Mouse (Mus musculus) adrenal gland, postnatal 36 days (tissue): ENCODE results near the gene Egln3. TPM values are rescaled to one million over a fixed set of nuclear protein-coding genes. Genes with fewer than 3 reads are reported as not detected.
A peak's percentile ranks its signal among the peaks of the same experiment; 100 is the strongest.

Source experiments
- DNase-seq, 2 experiments: peaks; one replicate each; pipeline ENCODE4 v3.0.0; 2021; ENCODE audit warnings: mixed read lengths in 1 of 2
- long read RNA-seq, 2 experiments: library from polyadenylated mRNA; stranded (forward); transcript quantifications; one replicate each; pipeline ENCODE4 v2.0.0; 2021; ENCODE audit warnings: borderline sequencing depth in 2 of 2
- total RNA-seq, 2 experiments: library from RNA; stranded (reverse); gene quantifications; 2 replicates each; pipeline ENCODE4 v1.2.3; 2021

Gene Egln3
- total RNA-seq: 1 to 10 TPM; 3.4 to 5.5 TPM
- long read RNA-seq, experiment 1, transcript Egln3-201 (5 exons, 2,662 nt): major isoform, 7 of 7 reads
- long read RNA-seq, experiment 1, partial matches to known transcripts: 0 of 7 reads
- long read RNA-seq, experiment 1, other reads (novel, unspliced or antisense): 0 of 7 reads
- long read RNA-seq, experiment 2: 0 reads

DNA sequence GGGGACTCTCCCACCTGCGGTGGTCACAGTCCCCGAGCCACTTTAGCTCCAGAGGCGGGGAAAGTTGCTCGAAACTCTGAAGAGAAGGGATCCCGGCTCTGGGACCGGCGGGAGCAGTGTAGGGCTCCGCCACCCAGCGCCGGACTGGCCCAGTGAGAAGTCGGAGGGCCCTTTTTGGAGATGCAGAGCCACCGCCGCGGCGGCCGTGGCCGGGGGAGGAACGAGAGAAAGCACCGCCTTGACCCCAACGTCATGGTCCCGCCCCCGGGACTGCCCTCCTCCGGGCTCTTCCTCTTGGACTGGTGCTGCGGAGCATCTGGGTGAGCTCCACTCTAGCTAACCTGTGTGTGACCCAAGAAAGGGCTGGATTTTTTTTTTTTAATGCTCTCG is at the start of gene Egln3:
Gene Egln3, minus strand, starts transcription at position 205 of the 390 bp plus-strand sequence.
- peak; percentile 93 to 95 for DNase-seq

DNA sequence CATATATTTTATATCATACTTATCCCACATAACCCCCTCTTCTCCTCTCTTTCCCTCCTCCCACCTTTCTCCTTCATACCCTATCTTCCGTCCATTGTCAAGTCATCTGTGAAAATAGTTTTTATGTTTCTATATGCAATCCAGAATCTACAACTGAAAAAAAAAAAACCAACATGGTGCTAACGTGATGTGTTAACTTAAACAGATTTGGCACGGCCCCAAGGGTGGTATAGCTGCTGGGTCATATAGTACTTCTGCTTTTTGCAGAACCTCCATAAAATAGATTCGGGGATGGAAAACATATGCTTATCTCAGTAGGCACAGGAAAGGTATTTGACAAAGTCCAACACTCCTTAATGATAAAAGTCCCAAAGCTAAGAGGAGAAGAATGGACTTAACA is 49.8 kb upstream of the Egln3 start:
- no peak for DNase-seq

DNA sequence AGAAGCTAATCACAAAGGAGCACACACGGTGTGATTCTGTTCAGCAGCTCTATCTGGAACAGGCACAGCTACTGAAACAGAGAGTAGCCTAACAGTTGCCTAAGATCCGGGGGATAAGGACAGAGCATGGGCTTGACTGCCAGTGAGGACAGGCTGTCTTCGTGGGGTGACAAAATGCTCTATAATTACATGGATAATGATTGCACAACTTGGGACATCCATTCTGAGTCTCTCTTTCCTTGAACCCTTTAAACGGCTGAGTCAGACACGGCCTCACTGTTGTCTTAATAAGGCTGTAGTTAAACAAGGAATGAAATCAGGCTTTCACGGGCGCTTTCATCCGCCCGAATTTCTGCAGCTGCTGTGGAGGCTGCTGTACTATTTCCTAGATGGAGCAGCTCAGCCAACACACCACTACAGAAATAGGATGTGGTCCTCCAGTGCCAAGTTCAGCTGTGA is 48.3 kb upstream of the Egln3 start:
- peak; percentile 11 to 48 for DNase-seq

DNA sequence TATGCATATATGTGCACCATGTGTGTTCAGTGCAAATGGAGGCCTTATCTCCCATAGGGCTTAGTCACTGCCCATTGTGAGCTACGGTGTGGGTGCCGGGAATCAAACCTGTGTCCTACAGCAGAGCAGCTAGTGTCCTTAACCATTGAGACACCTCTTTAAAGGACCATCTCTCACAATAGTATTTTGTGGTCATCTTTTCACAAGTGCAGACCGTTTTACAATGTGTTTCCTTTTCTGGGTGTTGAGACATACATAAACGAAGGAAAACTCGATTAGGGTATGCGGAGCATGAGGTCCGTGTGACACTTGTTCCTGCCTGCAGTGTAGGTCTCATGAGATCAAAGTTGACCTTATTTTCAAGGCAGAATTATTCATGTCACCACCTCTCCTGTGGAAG is 44.2 kb upstream of the Egln3 start:
- DNase-seq: no peak

DNA sequence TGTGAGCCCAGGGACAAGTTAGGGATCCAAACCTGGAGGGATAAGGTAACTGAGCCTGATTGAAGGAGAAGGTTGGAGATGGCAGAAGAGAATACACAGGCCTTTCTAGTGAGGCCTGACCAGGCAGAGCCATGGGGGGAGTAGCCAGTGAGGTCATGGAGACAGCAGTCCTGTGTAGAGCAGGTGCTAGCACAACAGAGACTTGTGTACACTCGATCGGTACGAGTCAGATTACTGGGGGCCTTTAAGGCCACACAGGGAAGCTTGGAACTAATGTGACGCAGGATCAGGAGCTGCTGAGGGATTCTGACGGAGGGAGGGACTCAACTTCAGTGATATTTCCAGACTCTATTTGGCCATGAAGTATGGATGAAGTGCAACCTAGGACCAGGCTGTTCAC is 39.5 kb upstream of the Egln3 start:
- no peak for DNase-seq

DNA sequence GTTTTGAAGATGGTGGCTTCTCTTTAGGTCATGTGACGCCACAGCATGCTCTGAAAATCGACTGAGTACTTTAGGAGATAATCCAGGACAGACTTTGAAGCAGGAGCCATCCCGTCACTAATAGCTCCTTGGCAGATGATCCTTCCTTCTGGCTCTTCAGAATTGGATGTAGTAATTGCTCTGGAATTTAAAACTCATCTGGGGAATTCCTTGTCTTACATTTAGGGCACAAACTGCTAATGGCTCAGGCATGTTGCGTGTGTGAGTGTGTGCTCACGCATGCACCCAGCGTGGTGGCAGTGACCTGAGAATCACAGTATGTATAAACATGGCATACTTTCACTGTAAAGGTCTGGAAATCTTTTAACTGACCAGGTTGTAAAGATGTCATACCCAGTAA is 38.3 kb upstream of the Egln3 start:
- DNase-seq: no peak

DNA sequence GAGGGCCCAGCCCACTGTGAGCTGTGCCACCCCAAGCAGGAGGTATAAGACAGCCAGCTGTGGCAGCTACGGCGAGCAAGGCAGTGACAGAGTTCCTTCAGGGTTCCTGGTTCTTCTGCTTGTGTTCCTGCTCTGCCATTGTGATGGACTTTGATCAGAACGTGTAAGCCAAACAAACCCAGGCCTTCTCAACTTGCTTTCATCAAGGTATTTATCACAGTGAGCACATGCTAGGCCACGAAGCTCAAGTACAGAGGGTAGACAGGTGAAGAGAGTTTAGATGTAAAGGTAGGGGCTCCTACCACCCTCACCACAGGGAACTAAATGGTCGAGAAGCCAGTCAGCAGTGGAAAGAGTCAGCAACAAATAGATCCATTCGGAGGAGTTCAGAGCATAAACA is 30.1 kb upstream of the Egln3 start:
- no peak for DNase-seq

DNA sequence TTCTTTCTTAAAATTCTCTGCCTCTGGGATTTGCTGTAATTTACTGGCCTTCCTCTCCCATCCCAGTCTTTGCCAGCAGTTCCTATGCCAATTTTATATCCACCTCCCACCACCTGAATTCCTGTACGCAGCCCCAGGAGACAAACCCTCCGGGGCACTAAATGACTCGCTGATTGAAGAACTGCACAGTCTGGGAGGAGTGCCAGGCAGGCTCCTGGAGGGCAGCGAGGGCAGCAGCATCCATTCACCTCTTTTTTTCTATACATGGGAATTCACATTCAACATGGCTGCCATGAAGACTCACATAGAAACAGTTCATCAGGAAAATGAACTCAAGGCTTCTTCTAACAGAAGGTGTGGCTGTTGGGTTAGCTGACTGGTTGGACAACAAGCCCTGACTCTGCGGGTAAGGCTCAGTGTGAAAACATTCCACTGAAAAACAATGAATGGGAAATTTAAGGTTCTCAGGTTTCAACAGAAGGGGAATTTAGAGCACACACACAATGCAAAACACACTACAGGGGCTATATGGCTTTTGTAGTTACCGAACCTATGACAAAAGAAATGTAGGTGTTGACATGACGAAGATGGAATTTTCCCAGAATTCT is 29.4 kb upstream of the Egln3 start:
- DNase-seq: no peak

DNA sequence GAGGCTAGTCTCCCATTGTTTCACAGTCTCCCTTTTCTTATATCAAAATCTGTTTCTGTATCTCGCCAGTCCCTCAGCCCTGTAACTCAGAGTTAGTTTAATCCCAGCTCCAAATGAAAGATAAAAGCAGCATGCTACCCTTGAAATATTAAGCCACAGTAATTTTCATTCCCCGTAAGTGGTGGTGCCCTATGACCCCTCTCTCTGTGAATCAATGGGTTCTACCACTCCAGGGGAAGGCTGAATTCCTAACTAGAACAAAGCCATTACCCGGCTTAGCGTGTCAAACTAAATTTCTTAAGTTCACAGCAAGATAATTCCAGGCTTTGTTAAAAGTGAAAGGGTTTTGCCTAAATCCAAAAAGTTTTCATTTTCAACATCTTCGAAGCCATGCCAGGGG is 28.8 kb upstream of the Egln3 start:
- no peak for DNase-seq

DNA sequence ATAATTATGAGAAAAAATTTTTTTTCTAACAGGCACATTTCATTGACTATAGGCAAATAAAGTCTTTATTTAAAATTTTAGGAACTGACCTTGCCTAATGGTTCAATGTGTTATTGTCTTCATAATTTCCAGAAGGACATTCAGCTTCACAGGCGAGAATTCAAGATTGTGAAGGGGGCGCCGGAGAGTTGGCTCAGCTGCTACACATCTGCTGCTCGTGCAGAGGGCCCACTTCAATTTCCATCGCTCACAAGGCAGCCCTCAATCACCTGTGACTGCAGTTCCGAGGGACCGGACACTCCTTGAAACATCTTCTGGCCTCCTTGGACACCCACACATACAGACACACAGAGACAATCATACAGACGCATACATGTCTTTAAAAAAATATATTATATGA is 23.9 kb upstream of the Egln3 start:
- no peak for DNase-seq

DNA sequence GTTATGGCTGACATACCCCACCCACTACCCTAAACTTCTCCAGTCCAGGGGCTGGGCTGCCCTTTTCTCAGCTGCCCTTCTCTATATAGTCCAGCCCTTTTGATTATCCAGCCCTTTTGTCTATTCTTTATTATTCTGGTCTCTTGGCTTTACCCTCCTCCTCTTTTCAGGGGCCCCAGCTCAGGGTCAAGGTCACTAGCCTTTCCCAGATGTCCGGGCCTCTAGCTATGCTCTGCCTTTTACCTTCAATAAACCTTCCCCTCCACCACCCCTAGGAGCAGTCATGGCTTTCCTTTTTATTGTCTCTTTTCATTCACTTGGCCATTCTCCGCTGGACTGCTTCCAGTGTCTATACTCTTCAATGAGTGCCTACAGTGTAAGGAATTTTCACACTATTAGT is 22.7 kb upstream of the Egln3 start:
- DNase-seq: no peak

DNA sequence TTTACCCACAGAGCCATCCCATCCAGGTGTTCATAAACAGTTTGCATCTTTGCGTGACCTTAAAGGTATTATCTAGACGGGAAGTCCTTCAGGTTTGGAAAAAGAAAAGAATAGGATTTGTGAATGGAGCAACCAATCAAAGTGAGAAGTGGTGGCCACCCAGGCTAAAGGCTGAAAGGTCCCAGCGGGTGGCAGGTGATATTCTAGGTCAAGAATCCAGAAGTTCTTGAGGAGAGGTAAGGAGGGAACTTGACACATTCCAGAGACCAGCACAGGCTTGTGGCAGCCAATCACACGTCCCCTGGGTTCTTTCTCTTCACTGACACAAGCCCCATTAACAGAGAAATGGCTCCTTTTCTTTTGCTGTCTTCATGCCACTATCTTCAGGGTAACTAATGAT is 21.9 kb upstream of the Egln3 start:
- DNase-seq: no peak

DNA sequence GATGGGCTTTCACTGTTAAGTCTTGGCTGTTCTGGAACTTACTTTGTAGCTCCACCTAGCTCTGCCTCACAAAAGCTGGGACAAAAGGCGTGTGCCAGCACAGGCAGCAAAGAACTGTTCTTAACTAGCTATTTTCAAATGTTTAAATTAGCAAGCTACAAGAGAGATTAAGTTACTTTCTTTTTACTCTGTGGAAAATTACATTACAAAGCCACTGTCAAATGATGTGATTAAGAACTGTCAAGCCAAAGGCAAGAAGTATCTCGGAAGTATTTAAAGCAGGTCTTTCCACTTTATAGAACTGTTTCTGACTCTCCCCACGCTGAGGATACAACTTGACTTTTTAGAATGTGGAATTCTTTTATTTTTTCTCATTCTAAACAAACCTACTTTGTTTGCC is 21.4 kb upstream of the Egln3 start:
- no peak for DNase-seq

DNA sequence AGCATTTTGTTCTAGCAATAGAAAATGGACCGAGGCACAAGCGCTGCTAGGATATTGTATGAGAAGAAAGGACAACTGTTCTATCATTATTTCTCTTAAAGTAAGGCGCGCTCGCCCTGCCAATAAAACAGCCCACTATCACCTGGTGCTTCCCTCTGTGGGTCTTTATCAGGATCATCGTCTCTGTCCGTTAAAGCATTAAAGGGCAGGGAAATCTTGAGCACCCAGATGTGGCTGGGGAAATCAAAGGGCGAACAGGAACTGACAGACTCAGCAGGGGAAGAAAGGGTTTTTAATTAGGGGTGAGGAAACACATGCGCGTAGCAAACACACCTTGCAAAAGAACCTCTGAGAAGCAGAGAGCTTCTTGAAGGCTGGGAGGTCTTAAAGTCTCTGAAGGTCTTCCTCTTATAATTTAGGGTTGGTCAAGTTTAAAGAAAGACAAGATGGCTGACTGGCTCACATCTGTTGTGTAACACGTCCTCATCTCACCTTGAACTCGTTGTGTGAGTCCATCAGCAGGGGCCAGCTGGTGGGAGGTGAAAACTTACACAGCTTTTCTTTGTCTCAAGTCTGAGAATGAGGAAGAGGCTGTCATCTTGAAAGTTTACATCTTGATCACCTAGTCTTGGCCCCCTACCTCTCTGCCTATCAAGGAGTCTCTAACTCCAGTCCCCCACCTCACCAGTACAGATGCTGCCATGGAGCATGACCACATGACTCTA is 18.5 kb upstream of the Egln3 start:
- DNase-seq: no peak

DNA sequence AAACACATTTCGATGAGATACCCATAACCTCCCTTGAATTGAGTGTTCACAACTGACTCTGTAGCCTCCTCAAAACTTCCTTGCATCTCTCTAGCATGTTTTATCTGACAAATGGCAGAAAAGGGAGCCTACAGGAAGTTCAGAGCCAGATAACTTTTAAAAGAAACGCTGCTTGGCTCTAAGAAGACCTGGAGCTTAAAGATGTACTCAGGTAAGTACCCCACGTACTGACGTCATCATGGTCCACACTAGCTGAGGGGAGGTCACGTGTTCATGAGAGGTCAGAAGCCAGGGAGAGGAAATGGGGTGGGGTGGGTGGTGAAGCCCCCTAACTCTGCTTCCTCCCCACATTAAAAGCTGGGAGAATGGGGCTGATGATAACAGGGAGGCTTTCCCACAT is 13.0 kb upstream of the Egln3 start:
- DNase-seq: no peak

DNA sequence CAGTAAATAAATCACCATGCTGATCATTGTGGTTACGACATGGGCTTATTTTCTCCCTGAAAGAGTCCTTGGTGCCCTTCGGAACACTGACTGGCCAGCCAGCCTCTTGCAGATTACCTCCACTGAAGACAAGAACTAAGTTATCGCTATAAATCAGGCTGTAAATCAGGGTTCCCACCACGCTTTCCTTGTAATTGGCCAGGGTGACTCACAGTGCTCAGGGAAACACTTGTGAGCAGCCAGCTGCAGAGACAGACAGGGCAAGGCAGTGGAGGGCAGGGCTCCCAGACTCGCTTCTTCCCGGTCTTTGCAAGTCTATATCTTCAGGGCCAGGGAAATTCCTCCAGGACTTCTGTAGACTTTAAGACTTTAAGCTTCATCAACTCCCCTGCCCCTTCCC is 10.8 kb upstream of the Egln3 start:
- peak; percentile 24 to 53 for DNase-seq

DNA sequence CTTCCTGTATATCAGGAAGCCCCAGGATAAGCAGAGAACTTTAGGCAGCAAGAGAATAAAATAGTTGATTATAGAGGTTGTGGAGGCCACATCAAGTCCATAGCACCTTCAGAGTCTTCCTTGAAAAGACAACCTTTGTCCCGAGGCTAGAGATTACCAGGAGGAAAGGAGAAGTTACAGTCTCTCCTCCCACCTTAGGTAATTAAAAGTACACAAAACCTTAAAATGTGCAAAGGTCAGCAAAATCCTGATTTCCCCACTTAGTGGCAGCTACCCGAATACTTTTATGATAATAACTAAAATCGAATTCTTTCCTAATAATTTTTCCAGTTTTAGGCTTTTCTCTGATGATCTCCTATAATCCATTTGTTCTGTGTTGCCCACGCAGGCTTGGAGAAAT is 10.2 kb upstream of the Egln3 start:
- DNase-seq: no peak

DNA sequence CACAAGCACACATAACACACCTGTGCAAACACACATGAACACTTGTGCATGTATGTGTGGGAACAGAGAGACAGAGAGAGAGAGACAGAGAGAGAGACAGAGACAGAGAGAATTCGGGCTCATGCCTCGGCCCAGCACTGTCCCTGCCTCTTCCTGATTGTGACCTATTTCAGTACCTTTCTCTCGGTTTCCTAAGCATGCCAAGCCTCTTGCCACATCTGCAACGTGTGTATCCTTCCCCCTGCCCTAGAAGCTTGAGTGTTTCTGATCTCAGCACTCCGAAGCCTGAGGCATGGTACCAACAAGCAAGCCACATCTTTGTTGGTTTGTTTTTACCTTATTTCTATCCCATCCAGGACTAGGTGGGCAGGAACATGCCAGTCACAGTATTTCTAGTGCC is 9.6 kb upstream of the Egln3 start:
- DNase-seq: no peak

DNA sequence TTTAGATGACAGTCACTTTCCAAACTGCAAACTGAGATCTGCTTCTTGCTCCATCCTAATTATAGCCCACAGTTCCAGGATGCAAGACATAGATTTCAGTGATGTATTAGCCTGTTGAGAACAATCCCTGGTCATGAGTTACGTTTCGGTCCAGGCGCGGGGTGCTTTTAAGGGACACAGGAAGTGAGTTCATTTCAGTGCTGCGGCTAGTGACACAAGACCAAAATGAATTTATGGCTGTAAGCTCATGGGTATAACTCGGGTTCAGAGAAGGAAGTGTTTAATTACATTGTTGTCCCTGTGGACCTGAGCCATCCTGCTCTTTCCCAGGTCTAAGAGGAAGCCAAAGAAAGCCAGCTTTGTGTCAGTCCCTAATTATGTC is 5.5 kb upstream of the Egln3 start:
- DNase-seq: no peak

DNA sequence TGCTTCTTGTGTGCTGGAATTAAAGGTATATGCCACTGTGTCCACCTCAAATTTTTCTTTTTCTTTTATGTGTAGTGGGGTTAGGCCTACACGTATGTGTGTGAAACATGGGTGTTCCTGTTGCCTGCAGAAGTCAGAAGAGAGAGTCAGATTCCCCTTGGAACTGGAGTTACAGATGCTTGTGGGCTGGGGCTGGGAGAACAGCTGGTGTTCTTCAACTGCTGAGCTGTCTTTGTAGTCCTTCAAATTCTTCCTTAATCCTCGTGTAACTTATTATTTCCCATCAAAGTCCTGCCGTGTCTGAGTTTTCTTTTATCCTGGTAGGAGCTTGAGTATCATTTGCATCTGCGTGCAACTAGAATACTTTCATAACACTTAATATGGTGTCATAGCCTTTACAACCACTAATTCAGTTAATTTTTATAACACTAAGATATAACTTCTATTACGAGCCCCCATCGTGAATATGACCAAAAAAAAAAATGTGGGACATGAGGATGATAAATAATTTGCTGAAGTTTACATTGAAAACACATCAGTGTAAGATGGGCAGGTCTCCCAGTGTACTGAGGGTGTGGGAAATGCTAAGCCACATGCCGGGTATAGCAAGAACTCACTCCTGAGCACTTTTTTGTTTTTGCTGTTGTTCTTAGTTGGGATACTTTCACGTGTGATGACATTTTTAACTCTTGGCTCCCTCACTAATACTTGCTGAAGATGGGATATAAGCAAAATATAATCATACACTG is 4.9 kb upstream of the Egln3 start:
- no peak for DNase-seq

DNA sequence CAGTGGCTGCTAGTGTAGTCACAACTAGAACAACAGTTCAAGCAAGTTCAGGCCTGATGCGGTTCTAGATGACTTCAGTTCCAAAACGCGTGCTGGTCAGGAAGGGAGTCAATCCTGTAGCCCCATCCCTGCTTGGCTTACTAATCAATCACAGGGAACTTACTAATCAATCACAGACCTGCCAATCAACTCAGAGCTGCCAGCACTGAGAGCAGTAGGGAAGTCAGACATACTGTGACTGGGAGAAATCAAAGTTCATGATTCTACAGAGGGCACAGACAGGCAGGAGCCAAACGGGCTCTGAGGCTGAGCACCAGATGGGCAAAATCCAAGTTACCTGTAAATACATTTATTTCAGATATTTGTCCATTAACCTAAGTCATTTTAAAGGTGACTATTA is 2.1 kb upstream of the Egln3 start:
- DNase-seq: no peak

DNA sequence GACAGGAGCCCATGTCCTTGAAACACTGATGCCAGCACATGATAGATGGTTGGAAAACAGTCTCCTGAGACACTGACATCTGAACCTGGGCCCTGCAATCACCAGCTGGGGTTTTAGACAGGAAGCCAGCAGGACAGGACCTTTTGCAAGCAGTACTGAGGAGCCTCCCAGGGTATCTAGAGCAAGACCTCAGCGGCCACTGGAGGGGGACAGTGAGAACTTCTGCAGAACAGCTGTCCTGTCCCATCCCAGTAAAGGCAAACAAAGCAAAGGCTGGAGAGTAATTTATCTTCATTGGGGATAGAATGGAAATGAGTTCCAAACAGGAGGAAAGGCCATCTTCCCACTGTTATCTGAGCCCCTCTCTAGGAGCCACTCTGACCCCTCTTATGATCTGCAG is 1.5 kb upstream of the Egln3 start:
- DNase-seq: peak; percentile 71 to 77
